8 mouse cellular contexts compared by ENCODE assay signal in genomic region chr12:44269311-44269831, GRCm38 (mm10). TPM values are rescaled to one million over a fixed set of nuclear protein-coding genes. Genes with fewer than 3 reads are reported as not detected.
DNase-seq lines count a peak whose midpoint lies in the region; ATAC-seq and TF ChIP-seq lines count a peak whose summit lies in the region.

No protein-coding gene starts in this region.

- H3K9ac ChIP-seq in CH12.LX (ENCODE audit: insufficient read depth, low read depth) = peak overlapping the region; percentile 85
- peak overlapping the region; percentile 78 for H3K9ac ChIP-seq in embryonic facial prominence, embryonic 15.5 days
- peak overlapping the region; percentile 88 for H3K9ac ChIP-seq in heart, embryonic 12.5 days
- H3K9ac ChIP-seq in lung, embryonic 14.5 days = peak overlapping the region; percentile 82
- H3K9ac ChIP-seq in neural tube, embryonic 14.5 days (replicated peaks; ENCODE audit: low read depth, low read length) = peak overlapping the region; percentile 98

- H3K27ac ChIP-seq in CH12.LX (ENCODE audit: insufficient read depth, low read depth) = peak overlapping the region; percentile 87
- peak overlapping the region; percentile 99 for H3K27ac ChIP-seq in embryonic facial prominence, embryonic 15.5 days (replicated peaks)
- H3K27ac ChIP-seq in heart, embryonic 12.5 days (ENCODE audit: poor library complexity, severe bottlenecking) = peak overlapping the region; percentile 97
- H3K27ac ChIP-seq in lung, embryonic 14.5 days (ENCODE audit: low read depth) = peak overlapping the region; percentile 97
- peak overlapping the region; percentile 98 for H3K27ac ChIP-seq in neural tube, embryonic 14.5 days (ENCODE audit: low read depth, low read length)

- no peak for TF ChIP-seq RAD21 in CH12.LX (IDR thresholded peaks at IDR 0.05; ENCODE audit: low read depth, low read length)

- H3K4me3 ChIP-seq in CH12.LX (replicated peaks in 1 of 3; ENCODE audit: low read depth in 2 of 3, low read length in 2 of 3, poor library complexity in 1 of 3) = peak overlapping the region; percentile 63 to 83 (median 77)
- peak overlapping the region; percentile 95 for H3K4me3 ChIP-seq in embryonic facial prominence, embryonic 15.5 days (replicated peaks)
- peak overlapping the region; percentile 76 for H3K4me3 ChIP-seq in heart, embryonic 12.5 days
- H3K4me3 ChIP-seq in lung, embryonic 14.5 days (ENCODE audit: low read depth, low read length) = peak overlapping the region; percentile 72
- H3K4me3 ChIP-seq in neural tube, embryonic 14.5 days (ENCODE audit: low read depth, low read length) = peak overlapping the region; percentile 81

- no peak for TF ChIP-seq POLR2A in CH12.LX (IDR thresholded peaks at IDR 0.05; ENCODE audit: low read depth, low read length)

- DNase-seq in CH12.LX (ENCODE audit: extremely low read depth) = peak; percentile 85
- peak; percentile 91 for DNase-seq in kidney, postnatal 10 days
- peak; percentile 86 for DNase-seq in lung, embryonic 14.5 days
- DNase-seq in thymus, postnatal 4 days = peak; percentile 86

- peaks cover 0 to 48% of the 10 kb centered on the region in 2 experiments; a peak in 2 of 4 replicates for H3K4me1 ChIP-seq in CH12.LX (ENCODE audit: control insufficient read depth in 1 of 2, insufficient read depth in 2 of 2)
- H3K4me1 ChIP-seq in embryonic facial prominence, embryonic 15.5 days = no peaks in the 10 kb centered on the region
- no peaks in the 10 kb centered on the region for H3K4me1 ChIP-seq in heart, embryonic 12.5 days (replicated peaks)
- H3K4me1 ChIP-seq in lung, embryonic 14.5 days (ENCODE audit: insufficient read depth) = no peaks in the 10 kb centered on the region
- H3K4me1 ChIP-seq in neural tube, embryonic 14.5 days (ENCODE audit: control insufficient read depth, insufficient read depth, low read length) = 0 out of 2 replicates have a peak, but pooled peaks cover 5% of the 10 kb centered on the region

- peak; percentile 51 for ATAC-seq in activated CD4-positive, CD25-positive, alpha-beta regulatory T cell, adult 4 months
- peak; percentile 90 for ATAC-seq in embryonic facial prominence, embryonic 15.5 days (ENCODE audit: insufficient number of reproducible peaks, low FRiP score, low TSS enrichment, low read depth)
- peak; percentile 92 for ATAC-seq in heart, embryonic 12.5 days (ENCODE audit: insufficient number of reproducible peaks, low FRiP score)
- ATAC-seq in lung, embryonic 14.5 days (ENCODE audit: insufficient read depth) = peak; percentile 94
- ATAC-seq in neural tube, embryonic 14.5 days (ENCODE audit: low read depth) = peak; percentile 92

- H3K4me2 ChIP-seq in CH12.LX (ENCODE audit: insufficient read depth, low read depth, poor library complexity, severe bottlenecking) = no peak overlapping the region
- H3K4me2 ChIP-seq in embryonic facial prominence, embryonic 15.5 days (replicated peaks) = peak overlapping the region; percentile 54
- H3K4me2 ChIP-seq in heart, embryonic 12.5 days = peak overlapping the region; percentile 66
- peak overlapping the region; percentile 75 for H3K4me2 ChIP-seq in lung, embryonic 14.5 days
- peak overlapping the region; percentile 71 for H3K4me2 ChIP-seq in neural tube, embryonic 14.5 days (ENCODE audit: low read depth, low read length)

- no peak for TF ChIP-seq CTCF in CH12.LX (conservative IDR thresholded peaks at IDR 0.05 in 1 of 2, IDR thresholded peaks at IDR 0.05 in 1 of 2; ENCODE audit: low read depth in 2 of 2, low read length in 2 of 2)
- TF ChIP-seq CTCF in lung, embryonic 14.5 days (IDR thresholded peaks at IDR 0.05; ENCODE audit: low read depth) = no peak

- H3K9me3 ChIP-seq in CH12.LX (replicated peaks; ENCODE audit: low read length) = no peaks in the 10 kb centered on the region
- no peaks in the 10 kb centered on the region for H3K9me3 ChIP-seq in embryonic facial prominence, embryonic 15.5 days (replicated peaks)
- no peaks in the 10 kb centered on the region for H3K9me3 ChIP-seq in heart, embryonic 12.5 days (replicated peaks)
- H3K9me3 ChIP-seq in lung, embryonic 14.5 days (ENCODE audit: low read depth, low read length) = no peaks in the 10 kb centered on the region
- no peaks in the 10 kb centered on the region for H3K9me3 ChIP-seq in neural tube, embryonic 14.5 days (ENCODE audit: control insufficient read depth, low read length)

- under 1% methylated on average over 46 of the region's 46 CpGs for WGBS in embryonic facial prominence, embryonic 15.5 days
- WGBS in heart, embryonic 12.5 days = under 1% methylated on average over 46 of the region's 46 CpGs
- under 1% methylated on average over 45 of the region's 46 CpGs for WGBS in lung, embryonic 14.5 days
- under 1% methylated on average over 23 of the region's 46 CpGs for WGBS in neural tube, embryonic 14.5 days

- H3K27me3 ChIP-seq in CH12.LX (replicated peaks) = no peaks in the 10 kb centered on the region
- H3K27me3 ChIP-seq in embryonic facial prominence, embryonic 15.5 days = no peaks in the 10 kb centered on the region
- no peaks in the 10 kb centered on the region for H3K27me3 ChIP-seq in heart, embryonic 12.5 days (replicated peaks)
- H3K27me3 ChIP-seq in lung, embryonic 14.5 days (ENCODE audit: insufficient read depth, low read length) = no peaks in the 10 kb centered on the region
- no peaks in the 10 kb centered on the region for H3K27me3 ChIP-seq in neural tube, embryonic 14.5 days (ENCODE audit: control insufficient read depth, insufficient read depth, low read length)

- TF ChIP-seq EP300 in CH12.LX (IDR thresholded peaks at IDR 0.05; ENCODE audit: low read length) = no peak; the same call in 1 of the 2 replicates

- H3K79me2 ChIP-seq in CH12.LX (replicated peaks; ENCODE audit: control insufficient read depth, extremely low read depth, insufficient read depth, poor library complexity, severe bottlenecking) = peaks cover 18% of the 10 kb centered on the region

- dilution Hi-C loops in CH12.LX (cut with MboI; ENCODE audit: extremely low pct_ligation_motif_present, extremely low pct_unique_long_range_greater_than_20kb, low sequenced_read_pairs) = no loop called here

- peaks cover 2 to 5% of the 10 kb centered on the region in 2 experiments for H3K36me3 ChIP-seq in CH12.LX (replicated peaks in 1 of 2; ENCODE audit: control insufficient read depth in 1 of 2, insufficient read depth in 1 of 2, low read length in 1 of 2)
- no peaks in the 10 kb centered on the region for H3K36me3 ChIP-seq in embryonic facial prominence, embryonic 15.5 days
- no peaks in the 10 kb centered on the region for H3K36me3 ChIP-seq in heart, embryonic 12.5 days
- H3K36me3 ChIP-seq in lung, embryonic 14.5 days (ENCODE audit: insufficient read depth) = no peaks in the 10 kb centered on the region
- no peaks in the 10 kb centered on the region for H3K36me3 ChIP-seq in neural tube, embryonic 14.5 days (ENCODE audit: control insufficient read depth, insufficient read depth, low read length)

- in situ Hi-C loops in CH12.LX (cut with MboI; ENCODE audit: low pct_ligation_motif_present, low pct_unique_long_range_greater_than_20kb, low sequenced_read_pairs) = loop anchor here (10.0 kb wide), 1 partner anchor 55 kb away; the partner anchor contains the start of gene Dnajb9

TF ChIP-seq in CH12.LX, 34 proteins besides CTCF, POLR2A, EP300 and RAD21 (continues in another document):
- TF ChIP-seq USF2 (conservative IDR thresholded peaks at IDR 0.05; ENCODE audit: low read depth, low read length) (no peak), ZNF384 (IDR thresholded peaks at IDR 0.05; ENCODE audit: low read depth, low read length) (peak; percentile 90), SIN3A (IDR thresholded peaks at IDR 0.05; ENCODE audit: low read length) (peak; percentile 78), ZC3H11A (IDR thresholded peaks at IDR 0.05; ENCODE audit: low read depth, low read length) (no peak), KAT2A (IDR thresholded peaks at IDR 0.05; ENCODE audit: insufficient replicate concordance, low read length) (no peak), MXI1 (IDR thresholded peaks at IDR 0.05; ENCODE audit: low read depth, low read length) (peak; percentile 89), MAX (IDR thresholded peaks at IDR 0.05; ENCODE audit: low read length) (peak; percentile 58; the same call in 1 of the 2 replicates), JUND (conservative IDR thresholded peaks at IDR 0.05; ENCODE audit: low read depth, low read length) (no peak)

RNA-seq across cellular contexts. Expression of gene Pnpla8, which starts 48.2 kb away (rescaled TPM):
- total RNA-seq in CH12.LX (2012; rRNA removed) (30.1 and 32.3 TPM in 2 replicates), CH12.LX (2014; rRNA removed) (129 and 145 TPM in 2 replicates)
- polyA plus RNA-seq in CH12.LX (2012; ENCODE audit: insufficient read length, low read depth) = 63.7 and 75.2 TPM in 2 replicates
- 10 to 100 TPM; 23.4 to 25.4 TPM for polyA plus RNA-seq in activated CD4-positive, CD25-positive, alpha-beta regulatory T cell, adult 4 months (2017; shearing (Covaris generic))
- 61.0 and 66.0 TPM in 2 replicates for polyA plus RNA-seq in embryonic facial prominence, embryonic 15.5 days (2015; fragmentation: Nextera tagmentation; extraction: Ambion mirVana)
- 65.2 and 65.5 TPM in 2 replicates for polyA plus RNA-seq in heart, embryonic 12.5 days (2016; fragmentation: Nextera tagmentation; extraction: Ambion mirVana)
- 52.6 and 63.5 TPM in 2 replicates for polyA plus RNA-seq in lung, embryonic 14.5 days (2014; fragmentation: Nextera tagmentation; extraction: Ambion mirVana)
- 161 and 175 TPM in 2 replicates for polyA plus RNA-seq in neural tube, embryonic 14.5 days (2014; fragmentation: Nextera tagmentation; extraction: Ambion mirVana)

RNA-seq across cellular contexts. Expression of gene Dnajb9, which starts 59.2 kb away (rescaled TPM):
- total RNA-seq in CH12.LX (2012; rRNA removed) (3.6 and 4.3 TPM in 2 replicates), CH12.LX (2014; rRNA removed) (15.0 and 16.0 TPM in 2 replicates)
- 20.8 and 21.4 TPM in 2 replicates for polyA plus RNA-seq in CH12.LX (2012; ENCODE audit: insufficient read length, low read depth)
- 1 to 10 TPM; 8.7 to 9.0 TPM for polyA plus RNA-seq in activated CD4-positive, CD25-positive, alpha-beta regulatory T cell, adult 4 months (2017; shearing (Covaris generic))
- polyA plus RNA-seq in embryonic facial prominence, embryonic 15.5 days (2015; fragmentation: Nextera tagmentation; extraction: Ambion mirVana) = 24.3 and 25.4 TPM in 2 replicates
- polyA plus RNA-seq in heart, embryonic 12.5 days (2016; fragmentation: Nextera tagmentation; extraction: Ambion mirVana) = 29.0 and 29.1 TPM in 2 replicates
- polyA plus RNA-seq in lung, embryonic 14.5 days (2014; fragmentation: Nextera tagmentation; extraction: Ambion mirVana) = 17.1 and 23.5 TPM in 2 replicates
- 40.0 and 42.2 TPM in 2 replicates for polyA plus RNA-seq in neural tube, embryonic 14.5 days (2014; fragmentation: Nextera tagmentation; extraction: Ambion mirVana)

RNA-seq across cellular contexts. Expression of gene Nrcam, which starts 59.3 kb away (rescaled TPM):
- total RNA-seq in CH12.LX (2012; rRNA removed) = 0.04 and 0.13 TPM in 2 replicates
- total RNA-seq in CH12.LX (2014; rRNA removed) = 0.05 and 0.24 TPM in 2 replicates
- polyA plus RNA-seq in CH12.LX (2012; ENCODE audit: insufficient read length, low read depth) = 0.33 and 0.59 TPM in 2 replicates
- under 1 TPM in 1 of 2 experiments, not detected in 1; 0.42 TPM for polyA plus RNA-seq in activated CD4-positive, CD25-positive, alpha-beta regulatory T cell, adult 4 months (2017; shearing (Covaris generic))
- polyA plus RNA-seq in embryonic facial prominence, embryonic 15.5 days (2015; fragmentation: Nextera tagmentation; extraction: Ambion mirVana) = 3.7 and 5.7 TPM in 2 replicates
- polyA plus RNA-seq in heart, embryonic 12.5 days (2016; fragmentation: Nextera tagmentation; extraction: Ambion mirVana) = 0.92 and 1.4 TPM in 2 replicates
- 19.8 and 20.6 TPM in 2 replicates for polyA plus RNA-seq in lung, embryonic 14.5 days (2014; fragmentation: Nextera tagmentation; extraction: Ambion mirVana)
- polyA plus RNA-seq in neural tube, embryonic 14.5 days (2014; fragmentation: Nextera tagmentation; extraction: Ambion mirVana) = 136 and 175 TPM in 2 replicates

Comparison
In these comparisons a context has a peak if more than half of its experiments do, and no peak if none do; other contexts are left out.
1. Peak in every context shown above with its lines: DNase-seq, ATAC-seq, H3K4me3 ChIP-seq and H3K27ac ChIP-seq.